36 mouse cellular contexts compared by ENCODE assay signal in the genomic region with DNA sequence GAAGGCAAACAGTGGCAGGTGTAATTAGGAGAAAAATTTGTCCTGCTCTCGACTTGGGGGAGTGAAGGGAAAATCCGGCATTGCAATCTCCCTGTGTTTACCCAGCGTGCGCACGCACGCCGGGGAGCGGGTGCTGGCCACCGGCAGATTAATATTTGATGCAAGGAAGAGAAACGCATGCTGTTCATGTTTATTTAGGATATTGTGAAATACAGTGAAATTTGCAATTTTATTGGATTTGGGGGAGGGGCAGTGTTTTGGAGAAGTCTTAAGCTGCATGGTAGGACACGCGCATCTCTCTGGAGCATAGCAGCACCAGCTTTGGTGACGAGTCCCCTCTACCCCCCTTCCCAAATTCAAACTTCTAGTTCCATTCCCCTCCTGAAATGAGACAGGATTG.
"Had no signal": no experiment of that assay in that cellular context is flagged by ENCODE, and none has a peak within 500 bp of the region (broad histone marks: within the 10 kb centered on the region; RNA-seq: fewer than 3 reads in every experiment).

No protein-coding gene starts in this region.

- H3K4me2 ChIP-seq: heart, embryonic 11.5 days; heart, embryonic 12.5 days; heart, embryonic 13.5 days; heart, embryonic 15.5 days; hindbrain, embryonic 12.5 days; hindbrain, embryonic 13.5 days; hindbrain, embryonic 14.5 days; hindbrain, embryonic 15.5 days; intestine, embryonic 15.5 days; kidney, embryonic 15.5 days had no signal

- ATAC-seq: hindbrain, embryonic 16.5 days; hindbrain, postnatal 0 days; inflammation-experienced regulatory T-cells, adult 6 months; intestine, embryonic 15.5 days; intestine, embryonic 16.5 days; intestine, postnatal 0 days had no signal

- H3K27me3 ChIP-seq: intestine, embryonic 15.5 days had no signal

- DNase-seq: heart, adult 18-20 months; heart, adult 2 months; heart, postnatal 10 days; heart, postnatal 14 days; heart, postnatal 36 days; heart, postnatal 4 days; kidney, adult 11 months; kidney, adult 18-20 months; kidney, adult 2 months; kidney, adult 8-10 months; kidney, adult 9 months; kidney, postnatal 10 days; kidney, postnatal 14 days; kidney, postnatal 25 days; kidney, postnatal 36 days; kidney, postnatal 4 days; layer of hippocampus, adult 9-11 months had no signal

- H3K9ac ChIP-seq: heart, embryonic 12.5 days; heart, embryonic 13.5 days; heart, embryonic 15.5 days; hindbrain, embryonic 12.5 days; hindbrain, embryonic 13.5 days; hindbrain, embryonic 14.5 days; hindbrain, embryonic 15.5 days; intestine, embryonic 15.5 days; kidney, embryonic 15.5 days had no signal

- H3K36me3 ChIP-seq: heart, embryonic 10.5 days; heart, embryonic 12.5 days; heart, embryonic 13.5 days; heart, embryonic 15.5 days; hindbrain, embryonic 10.5 days; hindbrain, embryonic 12.5 days; hindbrain, embryonic 13.5 days; hindbrain, embryonic 15.5 days; intestine, embryonic 15.5 days; kidney, embryonic 15.5 days had no signal

- H3K4me1 ChIP-seq: heart, embryonic 10.5 days; heart, embryonic 12.5 days; heart, embryonic 13.5 days; heart, embryonic 15.5 days; intestine, embryonic 15.5 days had no signal

- H3K27ac ChIP-seq: heart, adult 2 months; heart, embryonic 10.5 days; heart, embryonic 13.5 days; heart, embryonic 15.5 days; hindbrain, embryonic 10.5 days; hindbrain, embryonic 12.5 days; hindbrain, embryonic 13.5 days; hindbrain, embryonic 14.5 days; hindbrain, embryonic 15.5 days; hindbrain, postnatal 0 days; intestine, embryonic 15.5 days; kidney, embryonic 15.5 days; kidney, postnatal 0 days; layer of hippocampus, adult 2 months had no signal

- H3K4me3 ChIP-seq: heart, adult 2 months; heart, embryonic 10.5 days; heart, embryonic 12.5 days; heart, embryonic 13.5 days; heart, embryonic 15.5 days; hindbrain, embryonic 10.5 days; hindbrain, embryonic 12.5 days; hindbrain, embryonic 13.5 days; hindbrain, embryonic 15.5 days; intestine, embryonic 15.5 days; kidney, embryonic 15.5 days; layer of hippocampus, adult 2 months had no signal

- H3K9me3 ChIP-seq: heart, embryonic 10.5 days; heart, embryonic 12.5 days; heart, embryonic 13.5 days; heart, embryonic 15.5 days; hindbrain, embryonic 10.5 days; hindbrain, embryonic 12.5 days; hindbrain, embryonic 13.5 days; hindbrain, embryonic 15.5 days; intestine, embryonic 15.5 days; kidney, embryonic 15.5 days had no signal
